Mouse (Mus musculus): ENCODE data around the gene Ppp2r3c.
A peak's percentile ranks its signal among the peaks of the same experiment; 100 is the strongest.
"Not testable (repeated sequence)": the region's sequence is repeated elsewhere in the genome, so short reads cannot be mapped to it uniquely, and the experiment has no call there.

Gene Ppp2r3c

GRCm38 (mm10) chr12:55302485-55303441 lies at the start of gene Ppp2r3c:
Ppp2r3c (minus strand) TSS chr12:55302998.
- DNase-seq (ENCODE audit: low spot score), result peak; percentile 49

- no peak for DNase-seq (ENCODE audit: low spot score)
Observed at GRCm38 (mm10) chr12:55344583-55344982, 41.8 kb upstream of the Ppp2r3c start.

DNA sequence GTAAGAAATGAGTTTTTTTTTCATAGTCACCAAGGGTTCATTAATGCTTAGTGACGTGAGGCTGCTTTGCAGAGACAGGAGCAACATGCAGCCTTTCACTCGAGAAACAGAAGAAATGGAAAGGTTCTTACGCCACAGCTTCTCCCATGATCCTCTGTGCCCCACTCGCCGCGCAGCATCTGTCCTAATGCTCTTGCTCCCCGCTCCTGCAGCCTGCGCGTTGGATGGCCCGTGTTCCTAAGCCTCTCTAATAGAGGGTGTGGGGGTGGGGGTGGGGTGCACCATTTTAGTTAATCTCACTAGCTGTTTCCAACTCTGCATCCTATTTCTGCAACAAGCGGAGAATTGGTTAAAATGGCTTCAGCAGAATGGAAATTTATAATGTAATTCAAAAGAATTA lies 41.2 kb upstream of the Ppp2r3c start:
- DNase-seq (ENCODE audit: low spot score), result no peak

- DNase-seq (ENCODE audit: low spot score), result not testable (repeated sequence)
Observed at GRCm38 (mm10) chr12:55343045-55343444, 40.2 kb upstream of the Ppp2r3c start.

DNA sequence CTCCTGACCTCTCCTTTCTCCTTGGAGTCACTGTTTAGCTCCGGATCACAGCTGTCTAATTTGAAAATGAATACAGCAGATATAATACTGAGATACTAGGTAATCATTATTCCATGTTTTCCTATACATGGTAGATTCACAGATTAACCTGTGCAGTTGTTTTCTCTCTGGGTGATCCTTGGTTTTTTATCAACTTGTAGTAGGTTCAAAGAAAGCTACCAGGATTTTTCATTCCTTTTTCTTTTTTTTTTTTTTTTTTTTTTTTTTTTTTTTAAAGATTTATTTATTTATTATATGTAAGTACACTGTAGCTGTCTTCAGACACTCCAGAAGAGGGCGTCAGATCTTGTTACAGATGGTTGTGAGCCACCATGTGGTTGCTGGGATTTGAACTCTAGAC lies 35.7 kb upstream of the Ppp2r3c start:
- not testable (repeated sequence) for DNase-seq (ENCODE audit: low spot score)

DNA sequence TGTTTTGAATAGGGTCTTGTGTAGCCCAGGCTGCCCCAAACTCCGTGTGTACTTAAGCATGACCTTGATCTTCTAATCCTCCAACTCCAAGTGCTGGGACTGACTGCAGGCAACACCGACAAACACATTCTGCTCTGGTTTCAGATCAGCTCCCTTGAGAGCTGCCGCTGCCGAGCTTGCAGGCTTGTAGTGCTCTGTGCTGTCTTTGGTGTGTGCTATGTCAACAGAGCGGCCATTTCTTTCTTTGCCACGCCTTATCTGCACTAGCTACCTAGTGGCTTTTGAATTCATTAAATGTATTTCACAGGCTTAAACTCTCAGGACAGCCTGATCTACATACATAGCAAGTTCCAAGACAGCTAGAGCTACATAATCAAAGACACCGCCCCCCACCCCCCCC lies 30.9 kb upstream of the Ppp2r3c start:
- no peak for DNase-seq (ENCODE audit: low spot score)

DNA sequence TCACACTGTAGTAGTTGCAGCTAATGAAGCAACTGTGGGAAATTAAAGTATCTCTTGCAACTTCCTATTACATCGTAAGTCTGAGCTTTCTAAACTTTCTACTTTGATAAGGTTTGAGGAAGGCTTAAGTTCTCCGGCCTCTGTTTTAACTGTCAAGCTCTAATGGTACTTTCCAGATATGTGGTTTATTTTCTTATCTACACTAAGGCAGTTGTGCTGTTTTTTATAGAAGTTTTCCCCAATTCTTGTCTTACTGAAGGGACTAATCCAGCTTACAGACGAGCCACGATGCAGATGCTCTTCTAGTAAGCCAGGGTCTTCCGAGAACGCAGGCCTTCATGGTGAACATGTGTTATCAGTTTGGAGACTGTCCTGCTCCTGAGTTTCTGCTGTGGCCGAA lies 26.6 kb upstream of the Ppp2r3c start:
- DNase-seq (ENCODE audit: low spot score), result no peak

DNA sequence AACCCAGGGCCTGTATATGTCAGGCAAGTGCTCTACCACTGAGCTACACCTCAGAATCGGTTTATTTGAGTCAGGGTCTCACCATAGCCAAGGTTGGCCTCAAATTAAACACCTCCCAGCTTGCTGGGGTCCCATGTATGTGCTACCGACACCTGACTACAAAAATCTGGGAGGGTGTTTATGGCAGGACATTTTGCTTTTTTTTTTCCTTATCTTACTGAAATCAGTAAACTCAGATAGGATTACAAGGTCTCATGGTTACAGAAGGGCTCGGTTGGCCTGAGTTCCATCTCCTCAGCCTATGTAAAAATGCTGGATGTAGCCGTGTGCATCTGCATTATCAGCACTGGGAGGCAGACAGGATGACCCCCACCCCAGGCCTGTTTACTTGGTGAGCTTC lies 26.0 kb upstream of the Ppp2r3c start:
- no peak for DNase-seq (ENCODE audit: low spot score)

GRCm38 (mm10) chr12:55325702-55326101 lies 22.9 kb upstream of the Ppp2r3c start:
- no peak for DNase-seq (ENCODE audit: low spot score)

DNA sequence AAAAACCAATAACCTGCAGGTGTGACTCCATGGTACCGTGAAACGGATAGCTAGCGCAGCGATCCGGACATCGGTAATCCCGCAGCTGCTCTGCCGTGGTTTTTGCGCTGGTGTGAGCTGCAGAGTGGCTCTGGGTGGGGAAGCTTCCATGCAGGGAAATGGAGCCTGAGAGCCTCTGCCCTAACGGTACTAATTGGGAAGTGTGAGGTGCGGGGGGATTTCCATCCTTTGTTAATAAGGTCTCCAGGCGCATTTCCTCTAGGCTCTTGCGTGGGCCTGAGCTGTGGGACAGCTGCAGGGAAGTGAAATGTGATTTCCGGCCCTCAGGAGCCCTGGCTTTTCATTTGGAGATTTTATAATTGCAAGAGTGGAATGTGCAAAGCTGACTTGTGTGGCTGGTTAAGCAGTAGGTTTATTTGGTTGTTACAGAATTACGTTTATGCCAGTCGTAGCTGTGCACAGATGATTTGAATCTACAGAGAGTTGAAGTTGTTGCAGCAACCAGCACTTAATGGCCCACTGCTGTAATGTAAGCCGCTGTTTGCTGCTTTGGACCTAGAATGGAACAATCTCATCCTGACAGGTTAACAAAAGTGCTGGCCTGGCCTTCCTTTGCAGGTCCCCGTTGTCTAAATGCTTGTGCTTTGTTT lies 19.0 kb upstream of the Ppp2r3c start:
- no peak for DNase-seq (ENCODE audit: low spot score)

DNA sequence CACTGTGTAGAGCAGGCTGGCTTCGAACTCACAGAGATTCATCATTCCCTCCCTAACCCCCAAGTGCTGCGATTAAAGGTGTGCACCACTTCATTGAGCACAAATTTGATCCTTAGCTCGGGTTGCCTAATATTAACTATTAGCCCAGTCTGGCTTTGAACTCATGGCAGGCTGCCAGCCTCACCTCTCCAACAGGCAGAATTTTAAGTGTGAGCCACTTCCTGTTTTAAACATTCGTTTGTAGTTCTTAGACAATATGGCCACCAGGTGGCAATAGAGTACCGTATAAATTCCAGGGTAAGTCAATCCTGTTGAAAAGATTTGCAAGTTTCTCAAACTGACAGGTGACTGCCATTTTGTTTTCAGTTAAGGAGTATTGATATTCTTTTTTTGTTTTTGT lies 12.4 kb upstream of the Ppp2r3c start:
- peak; percentile 24 for DNase-seq (ENCODE audit: low spot score)

DNA sequence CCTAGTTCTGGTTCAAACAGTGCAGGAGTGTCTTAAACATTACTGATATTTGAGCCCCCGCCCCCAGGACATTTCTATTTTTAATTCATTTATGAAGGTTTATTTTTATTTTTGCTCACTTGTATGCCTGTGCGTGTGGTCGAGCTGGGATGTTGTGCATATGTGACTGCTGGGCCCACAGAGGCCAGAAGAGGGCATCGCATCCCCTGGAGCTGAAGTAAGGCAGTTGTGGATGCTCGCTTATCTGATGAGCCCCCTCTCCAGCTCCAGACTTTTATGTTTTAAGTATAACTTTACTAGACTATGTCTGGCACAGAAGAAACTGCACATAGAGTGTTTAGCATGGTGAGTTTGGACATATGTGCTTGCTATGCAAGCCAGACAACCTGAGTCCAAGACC lies 11.1 kb upstream of the Ppp2r3c start:
- no peak for DNase-seq (ENCODE audit: low spot score)

- DNase-seq (ENCODE audit: low spot score), result no peak
Observed at GRCm38 (mm10) chr12:55311841-55312240, 9.0 kb upstream of the Ppp2r3c start.

- no peak for DNase-seq (ENCODE audit: low spot score)
Observed at GRCm38 (mm10) chr12:55309501-55309900, 6.7 kb upstream of the Ppp2r3c start.

DNA sequence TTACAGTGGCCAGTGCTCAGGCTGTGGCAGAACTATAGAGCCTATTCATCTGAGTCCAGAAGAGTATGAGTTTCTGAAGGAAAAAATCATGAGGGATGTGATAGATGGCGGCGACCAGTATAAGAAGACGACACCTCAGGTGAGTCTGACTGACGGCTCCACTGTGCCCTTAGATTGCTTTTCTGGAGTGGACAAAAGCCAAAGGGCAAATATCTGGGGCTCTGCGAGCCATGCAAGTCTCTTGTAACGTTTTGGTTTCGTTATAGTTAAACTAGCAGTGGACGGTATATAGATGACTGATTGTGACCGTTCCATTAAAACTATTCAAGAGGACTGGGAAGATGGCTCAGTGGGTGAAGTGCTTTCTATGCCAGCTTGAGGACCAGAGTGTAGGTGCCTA lies 5.9 kb upstream of the Ppp2r3c start:
- DNase-seq (ENCODE audit: low spot score), result no peak

DNA sequence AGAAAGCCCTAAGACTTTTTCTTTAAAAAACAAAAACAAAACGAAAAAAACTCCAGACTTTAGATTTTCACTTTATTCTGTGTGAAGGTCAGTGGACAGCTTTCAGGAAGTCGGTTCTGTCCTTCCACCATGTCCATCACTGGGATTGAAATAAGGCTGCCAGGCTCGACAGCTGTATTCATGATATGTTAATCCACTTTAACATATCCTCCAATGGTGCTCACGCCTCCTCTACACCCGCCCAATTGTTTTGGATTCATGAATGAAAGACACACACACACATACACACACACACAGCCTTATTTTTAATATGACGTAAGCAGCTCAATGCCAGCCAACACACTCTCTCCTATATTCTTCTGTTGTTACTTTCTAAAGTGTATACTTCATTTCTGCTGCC lies 4.8 kb upstream of the Ppp2r3c start:
- no peak for DNase-seq (ENCODE audit: low spot score)

DNA sequence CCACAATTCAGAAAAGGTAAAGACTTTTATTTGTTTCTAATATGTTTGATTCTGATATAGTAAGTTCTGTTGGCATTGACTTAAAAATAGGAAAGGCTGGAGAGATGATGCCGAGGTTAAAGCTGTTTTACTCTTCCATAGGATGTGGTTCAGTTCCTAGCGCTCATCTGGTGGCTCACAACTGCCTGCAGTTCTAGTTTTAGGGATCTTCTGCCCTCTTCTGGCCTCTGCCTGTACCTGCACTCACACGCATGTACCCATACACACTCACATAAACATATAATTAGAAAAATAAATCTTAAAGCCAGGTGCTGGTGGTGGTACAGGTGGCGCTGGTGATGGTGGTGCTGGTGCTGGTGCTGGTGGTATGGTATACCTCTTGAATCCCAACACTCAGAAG lies 3.6 kb upstream of the Ppp2r3c start:
- DNase-seq (ENCODE audit: low spot score), result no peak

GRCm38 (mm10) chr12:55301472-55302300 lies 1.1 kb downstream of the Ppp2r3c start:
- no peak for DNase-seq (ENCODE audit: low spot score)

DNA sequence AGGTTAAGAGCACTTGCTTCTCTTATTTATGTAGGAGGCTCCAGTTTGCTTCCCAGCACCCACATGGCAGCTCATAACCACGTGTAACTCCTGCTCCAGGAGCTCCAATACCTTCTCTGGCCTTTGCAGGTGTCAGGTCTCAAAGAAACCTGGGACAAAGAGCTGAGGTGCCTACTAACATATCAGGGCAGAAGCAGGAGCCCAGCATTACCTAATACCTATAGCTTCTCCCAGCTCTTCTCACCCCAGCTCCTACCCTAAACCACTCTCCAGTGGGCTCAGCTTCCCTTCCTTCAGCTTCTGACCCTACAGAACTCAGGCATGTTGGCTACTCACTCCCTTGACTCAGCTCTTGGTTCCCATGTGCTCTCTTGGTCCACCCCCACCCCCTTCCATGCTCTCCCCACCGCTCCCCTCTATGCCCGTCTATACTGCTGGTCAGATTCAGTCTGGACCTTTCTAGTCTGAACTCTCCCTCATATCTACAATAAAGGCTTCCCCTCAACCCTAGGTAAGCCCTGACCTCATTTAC lies 1.9 kb downstream of the Ppp2r3c start:
- DNase-seq (ENCODE audit: low spot score), result no peak

- no peak for DNase-seq (ENCODE audit: low spot score)
Observed at GRCm38 (mm10) chr12:55299336-55299735, 3.5 kb downstream of the Ppp2r3c start, which contains the start of gene 1110008L16Rik. 1110008L16Rik (plus strand) TSS chr12:55299577.

- no peak for DNase-seq (ENCODE audit: low spot score)
Observed at GRCm38 (mm10) chr12:55298112-55298511, 4.7 kb downstream of the Ppp2r3c start.

DNA sequence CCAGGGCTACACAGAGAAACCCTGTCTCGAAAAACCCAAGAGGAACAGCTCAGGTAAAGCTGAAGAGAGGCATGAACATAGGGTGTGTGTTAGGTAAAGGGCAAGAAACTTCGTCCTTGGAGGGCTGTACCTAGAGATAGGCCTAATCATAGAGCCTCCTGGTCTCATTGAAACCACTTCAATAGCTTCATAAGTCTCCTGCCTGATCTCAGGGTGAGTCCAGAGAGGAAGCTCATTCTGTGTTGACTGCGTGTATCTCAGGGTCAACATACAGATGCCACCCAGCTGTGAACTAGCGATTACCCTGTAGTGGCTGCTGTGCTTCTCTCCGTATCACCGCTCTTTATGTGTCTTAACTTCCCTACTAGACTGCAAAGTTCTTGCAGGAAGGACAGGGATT lies 25.2 kb downstream of the Ppp2r3c start:
- DNase-seq (ENCODE audit: low spot score), result not testable (repeated sequence)
